Comparison of ENCODE assay signal across 20 mouse cellular contexts in the genomic region with DNA sequence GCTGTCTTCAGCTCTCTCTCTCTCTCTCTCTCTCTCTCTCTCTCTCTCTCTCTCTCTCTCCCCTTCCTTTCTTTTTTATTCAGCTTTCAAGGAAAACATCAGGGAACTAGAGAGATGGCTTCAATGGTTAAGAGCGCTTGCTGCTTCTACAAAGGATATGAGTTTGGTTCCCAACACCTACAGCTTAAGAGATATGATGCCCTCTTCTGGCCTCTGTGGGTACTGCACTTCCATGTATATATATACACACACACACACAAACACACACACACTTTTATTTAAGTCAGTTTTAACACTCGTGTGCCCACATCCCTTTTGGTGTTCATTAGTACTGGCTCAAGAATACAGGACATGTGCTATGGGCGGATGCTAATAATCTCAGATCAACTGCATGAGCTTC.
DNase-seq lines count a peak whose midpoint lies in the region; ATAC-seq and TF ChIP-seq lines count a peak whose summit lies in the region.
"Had no signal": no experiment of that assay in that cellular context is flagged by ENCODE, and none has a peak within 500 bp of the region (broad histone marks: within the 10 kb centered on the region; RNA-seq: fewer than 3 reads in every experiment).

No protein-coding gene starts in this region.

- no peak overlapping the region for H3K9ac ChIP-seq in embryonic facial prominence, embryonic 14.5 days (ENCODE audit: low read depth, low read length)
- H3K9ac ChIP-seq in forebrain, embryonic 15.5 days (replicated peaks) = no peak overlapping the region
- H3K9ac ChIP-seq: liver, embryonic 13.5 days; midbrain, embryonic 12.5 days had no signal

- no peak for ATAC-seq in embryonic facial prominence, embryonic 14.5 days (ENCODE audit: low read depth)
- no peak for ATAC-seq in forebrain, embryonic 15.5 days (replicated peaks)
- ATAC-seq: activated CD4-positive, CD25-positive, alpha-beta regulatory T cell, adult 4 months; forebrain, embryonic 16.5 days; intestine, embryonic 16.5 days had no signal

- H3K9me3 ChIP-seq in embryonic facial prominence, embryonic 14.5 days (ENCODE audit: control insufficient read depth, low read length) = no peaks in the 10 kb centered on the region
- peaks cover 4% of the 10 kb centered on the region; the same call in 1 of the 2 replicates for H3K9me3 ChIP-seq in embryonic facial prominence, embryonic 10.5 days
- H3K9me3 ChIP-seq in forebrain, embryonic 15.5 days = no peaks in the 10 kb centered on the region
- H3K9me3 ChIP-seq: liver, embryonic 13.5 days; midbrain, embryonic 12.5 days had no signal

- DNase-seq in embryonic facial prominence, embryonic 14.5 days (ENCODE audit: low spot score) = no peak
- no peak for DNase-seq in embryonic facial prominence, embryonic 10.5 days (ENCODE audit: low spot score)
- no peak for DNase-seq in left cerebral cortex, adult 2 months (ENCODE audit: extremely low spot score in 1 of 2, low spot score in 2 of 2)
- no peak for DNase-seq in left cerebral cortex, postnatal 36 days (ENCODE audit: low spot score in 2 of 2)
- peak; percentile 42 for DNase-seq in A20 (ENCODE audit: low read depth, low spot score)
- DNase-seq in brain, embryonic 14.5 days (ENCODE audit: low read depth) = no peak
- DNase-seq in spleen, adult 12 weeks (ENCODE audit: low spot score) = no peak
- DNase-seq: adrenal gland, postnatal 25 days; cerebellum, adult 9-11 months; gastrocnemius, postnatal 25 days; kidney, postnatal 14 days; liver, embryonic 13.5 days; lung, postnatal 4 days had no signal

- peaks cover 12% of the 10 kb centered on the region for H3K4me1 ChIP-seq in embryonic facial prominence, embryonic 14.5 days (ENCODE audit: control insufficient read depth, insufficient read depth, low read length)
- peaks cover 26% of the 10 kb centered on the region for H3K4me1 ChIP-seq in embryonic facial prominence, embryonic 10.5 days
- no peaks in the 10 kb centered on the region for H3K4me1 ChIP-seq in forebrain, embryonic 15.5 days
- H3K4me1 ChIP-seq: liver, embryonic 13.5 days; midbrain, embryonic 12.5 days had no signal

- WGBS in embryonic facial prominence, embryonic 14.5 days = 89% methylated on average over 3 of the region's 3 CpGs
- WGBS in embryonic facial prominence, embryonic 10.5 days = 93% methylated on average over 3 of the region's 3 CpGs
- 93% methylated on average over 3 of the region's 3 CpGs for WGBS in forebrain, embryonic 15.5 days

- H3K36me3 ChIP-seq in embryonic facial prominence, embryonic 14.5 days (ENCODE audit: control insufficient read depth, insufficient read depth, low read length) = no peaks in the 10 kb centered on the region
- peaks cover 20% of the 10 kb centered on the region for H3K36me3 ChIP-seq in embryonic facial prominence, embryonic 10.5 days (replicated peaks)
- no peaks in the 10 kb centered on the region for H3K36me3 ChIP-seq in forebrain, embryonic 15.5 days
- H3K36me3 ChIP-seq: liver, embryonic 13.5 days; midbrain, embryonic 12.5 days had no signal

- H3K27ac ChIP-seq in embryonic facial prominence, embryonic 14.5 days (replicated peaks; ENCODE audit: low read depth, low read length) = 0 out of 2 replicates have a peak overlapping the region, but pooled peaks have one; percentile 15
- H3K27ac ChIP-seq in embryonic facial prominence, embryonic 10.5 days (replicated peaks) = no peak overlapping the region
- no peak overlapping the region for H3K27ac ChIP-seq in left cerebral cortex, adult 2 months
- no peak overlapping the region for H3K27ac ChIP-seq in forebrain, embryonic 15.5 days (replicated peaks)
- H3K27ac ChIP-seq: liver, embryonic 13.5 days; midbrain, embryonic 12.5 days had no signal

- H3K27me3 ChIP-seq in embryonic facial prominence, embryonic 14.5 days (replicated peaks; ENCODE audit: control insufficient read depth, insufficient read depth, low read length) = no peaks in the 10 kb centered on the region
- no peaks in the 10 kb centered on the region for H3K27me3 ChIP-seq in embryonic facial prominence, embryonic 10.5 days (replicated peaks; ENCODE audit: low read depth, poor library complexity, severe bottlenecking)
- no peaks in the 10 kb centered on the region for H3K27me3 ChIP-seq in forebrain, embryonic 15.5 days
- H3K27me3 ChIP-seq: liver, embryonic 13.5 days; midbrain, embryonic 12.5 days had no signal

- H3K4me2 ChIP-seq in embryonic facial prominence, embryonic 14.5 days (ENCODE audit: low read depth, low read length) = no peak overlapping the region
- no peak overlapping the region for H3K4me2 ChIP-seq in forebrain, embryonic 15.5 days (replicated peaks)
- H3K4me2 ChIP-seq: heart, embryonic 11.5 days; liver, embryonic 13.5 days; midbrain, embryonic 12.5 days had no signal

- TF ChIP-seq CTCF in left cerebral cortex, adult 2 months (IDR thresholded peaks at IDR 0.05) = peak; percentile 10
- peak; percentile 25; the same call in 1 of the 2 replicates for TF ChIP-seq CTCF in brain, embryonic 14.5 days (IDR thresholded peaks at IDR 0.05; ENCODE audit: borderline replicate concordance, extremely low read depth, insufficient read depth, insufficient read length)

- intact Hi-C loops in left cerebral cortex, adult 2 months (cut with DNase I) = no loop called here
- intact Hi-C loops in left cerebral cortex, postnatal 36 days (cut with DNase I) = no loop called here

- TF ChIP-seq POLR2A in brain, embryonic 14.5 days (IDR thresholded peaks at IDR 0.05; ENCODE audit: borderline replicate concordance, extremely low read depth, insufficient read depth, insufficient read length, poor library complexity, severe bottlenecking) = no peak

- H3K4me3 ChIP-seq in embryonic facial prominence, embryonic 14.5 days (ENCODE audit: low read depth, low read length) = no peak overlapping the region
- H3K4me3 ChIP-seq in embryonic facial prominence, embryonic 10.5 days = no peak overlapping the region
- H3K4me3 ChIP-seq in left cerebral cortex, adult 2 months = no peak overlapping the region
- H3K4me3 ChIP-seq in forebrain, embryonic 15.5 days = no peak overlapping the region
- H3K4me3 ChIP-seq: liver, embryonic 13.5 days; midbrain, embryonic 12.5 days; myocyte had no signal
